Mouse (Mus musculus) natural killer cell, adult 2 months (primary cell): Measurements from ENCODE around the gene Tmem130.
"Not testable (repeated sequence)": the region's sequence is repeated elsewhere in the genome, so short reads cannot be mapped to it uniquely, and the experiment has no call there.

ENCODE experiments used
- DNase-seq, 2 experiments: peaks; one replicate each; pipeline ENCODE4 v3.0.0; 2022; ENCODE audit warnings: low spot score in 2 of 2

Tmem130 gene

GRCm38 (mm10) chr5:144761161-144761868 is at the start of gene Tmem130:
Gene Tmem130, minus strand, starts transcription at chr5:144761818.
- no peak for DNase-seq

GRCm38 (mm10) chr5:144806931-144807330 is 45.3 kb upstream of the Tmem130 start:
- DNase-seq: no peak

GRCm38 (mm10) chr5:144804181-144804580 is 42.6 kb upstream of the Tmem130 start:
- no peak for DNase-seq

- no peak for DNase-seq
Measured at GRCm38 (mm10) chr5:144803066-144803465, 41.4 kb upstream of the Tmem130 start.

GRCm38 (mm10) chr5:144797116-144797515 is 35.5 kb upstream of the Tmem130 start:
- no peak for DNase-seq

GRCm38 (mm10) chr5:144794687-144795086 is 33.1 kb upstream of the Tmem130 start:
- DNase-seq: peak in 1 of 2 experiments; percentile 9

GRCm38 (mm10) chr5:144793374-144793773 is 31.8 kb upstream of the Tmem130 start:
- no peak for DNase-seq

- no peak for DNase-seq
Measured at GRCm38 (mm10) chr5:144786464-144786863, 24.8 kb upstream of the Tmem130 start.

GRCm38 (mm10) chr5:144780654-144781053 is 19.0 kb upstream of the Tmem130 start:
- DNase-seq: no peak

- DNase-seq: no peak
Measured at GRCm38 (mm10) chr5:144773231-144773630, 11.6 kb upstream of the Tmem130 start.

- DNase-seq: no peak
Measured at GRCm38 (mm10) chr5:144769067-144769482, 7.5 kb upstream of the Tmem130 start.

- peak; percentile 88 to 91 for DNase-seq
Measured at GRCm38 (mm10) chr5:144767911-144768841, 6.6 kb upstream of the Tmem130 start.

- DNase-seq: not testable (repeated sequence)
Measured at GRCm38 (mm10) chr5:144767106-144767798, 5.6 kb upstream of the Tmem130 start, which contains the start of gene Trrap. Gene Trrap, plus strand, starts transcription at chr5:144767732.

- no peak for DNase-seq
Measured at GRCm38 (mm10) chr5:144766646-144767045, 5.0 kb upstream of the Tmem130 start.

GRCm38 (mm10) chr5:144766026-144766425 is 4.4 kb upstream of the Tmem130 start:
- no peak for DNase-seq

- no peak for DNase-seq
Measured at GRCm38 (mm10) chr5:144758422-144758821, 3.2 kb downstream of the Tmem130 start.

GRCm38 (mm10) chr5:144757402-144757801 is 4.2 kb downstream of the Tmem130 start:
- DNase-seq: no peak

GRCm38 (mm10) chr5:144755191-144755590 is 6.4 kb downstream of the Tmem130 start:
- DNase-seq: no peak

GRCm38 (mm10) chr5:144753041-144753440 is 8.6 kb downstream of the Tmem130 start:
- DNase-seq: peak; percentile 32 to 55

GRCm38 (mm10) chr5:144752432-144752831 is 9.2 kb downstream of the Tmem130 start:
- DNase-seq: peak in 1 of 2 experiments; percentile 31

- no peak for DNase-seq
Measured at GRCm38 (mm10) chr5:144737101-144737500, 24.5 kb downstream of the Tmem130 start.

- DNase-seq: peak; percentile 32 to 52
Measured at GRCm38 (mm10) chr5:144734949-144735348, 26.7 kb downstream of the Tmem130 start.
